Mouse (Mus musculus) duodenum, adult 2 months (tissue): ENCODE data around the gene Tspoap1. TPM values are rescaled to one million over a fixed set of nuclear protein-coding genes. Genes with fewer than 3 reads are reported as not detected.

ENCODE experiments used
- polyA plus RNA-seq: library from polyadenylated mRNA; depleted of rRNA; stranded (reverse); fragments of >200 nt; gene quantifications from 2 replicates; pipeline ENCODE4 v1.2.3, GENCODE M21; 2012; ENCODE audit warnings: low replicate concordance; rRNA removed

Gene Tspoap1
- 0.78 and 0.87 TPM in 2 replicates for polyA plus RNA-seq

DNA sequence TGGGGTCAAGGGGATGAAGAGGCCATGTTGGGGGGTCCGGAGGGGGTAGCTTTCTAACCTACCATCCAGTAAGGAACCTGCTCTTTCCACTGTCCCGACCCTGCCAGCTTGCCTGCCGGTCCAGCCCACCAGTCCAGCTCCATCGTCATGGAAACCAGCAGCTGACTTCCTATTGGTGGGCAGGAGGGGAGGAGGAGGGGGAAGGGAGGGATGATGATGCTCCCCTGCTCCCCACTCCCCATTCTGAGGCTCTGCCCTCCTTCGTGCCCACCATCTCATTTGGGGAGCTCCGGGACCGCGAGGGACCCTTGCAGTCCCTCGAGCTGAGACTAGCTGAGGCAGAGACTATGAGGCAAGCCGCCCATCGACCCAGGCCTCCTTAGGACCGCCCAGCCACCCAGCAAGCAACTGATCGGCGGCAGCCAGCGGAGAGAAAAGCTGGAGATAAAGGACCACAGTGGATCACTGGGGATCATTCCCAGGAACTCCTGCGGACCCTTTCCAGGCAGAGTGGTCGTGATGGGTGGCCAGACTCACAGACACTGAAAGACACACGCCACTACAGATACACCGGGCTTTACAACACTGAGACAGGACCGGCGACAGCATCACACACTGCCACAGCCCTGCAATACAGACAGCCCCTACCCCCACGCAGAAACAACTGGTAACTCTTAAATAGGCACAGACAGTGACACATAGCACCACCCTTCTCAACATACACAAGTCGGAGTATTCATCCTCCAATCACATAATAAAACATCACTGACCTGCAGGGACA lies at the start of gene Tspoap1:
TSS of gene Tspoap1 (plus strand) at position 241 of the 781 bp plus-strand sequence.

GRCm38 (mm10) chr11:87737175-87737740 lies 23.1 kb upstream of the Tspoap1 start, which contains the start of gene Supt4a:
Supt4a (plus strand) TSS chr11:87737552.

GRCm38 (mm10) chr11:87793460-87793859 lies 33.1 kb downstream of the Tspoap1 start, which contains the start of gene Mpo:
Mpo (plus strand) TSS chr11:87793581.

DNA sequence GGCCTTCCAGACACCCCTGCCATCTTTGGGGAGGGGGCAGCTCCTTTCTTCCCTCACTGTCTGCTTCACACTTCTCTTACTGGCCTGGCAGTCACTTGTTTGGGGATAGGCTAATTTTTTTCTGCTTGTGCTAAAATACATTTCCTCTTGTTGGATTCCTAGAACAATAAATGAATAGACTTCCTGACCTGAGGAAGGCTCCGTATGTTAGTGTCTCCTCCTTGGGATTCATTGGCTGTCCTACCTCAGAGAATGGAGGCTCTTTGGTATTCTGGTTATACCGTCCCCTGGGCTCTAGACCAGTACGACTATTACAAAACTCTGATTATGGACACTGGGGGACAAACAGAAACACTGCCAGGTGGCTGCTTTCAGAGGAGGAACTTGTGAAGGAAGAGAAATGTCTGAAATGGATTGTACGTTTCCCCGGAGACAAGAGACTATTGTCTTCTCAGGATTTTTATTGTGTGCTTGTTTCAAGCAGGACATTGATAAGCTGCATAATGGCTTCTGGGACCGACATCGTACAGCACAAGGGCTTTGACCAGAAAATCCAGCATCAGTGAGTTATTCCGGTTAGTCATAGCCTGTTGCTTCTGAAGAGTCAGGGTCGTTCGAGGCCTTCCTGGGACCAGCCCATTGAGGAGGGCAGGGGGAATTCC lies 68.0 kb downstream of the Tspoap1 start, which contains the start of gene Lpo:
TSS of gene Lpo (minus strand) at position 51 of the 662 bp plus-strand sequence.

Other genes with a start within 250 kb of the Tspoap1 start
- gene Gm11492, start 193.9 kb upstream of the Tspoap1 start, polyA plus RNA-seq, result not detected in 2 replicates
- gene Sept4, start 191.6 kb upstream of the Tspoap1 start, polyA plus RNA-seq, result 12.4 and 12.5 TPM in 2 replicates
- gene Mtmr4, start 168.4 kb upstream of the Tspoap1 start, polyA plus RNA-seq, result 24.7 and 34.8 TPM in 2 replicates
- 0.11 and 0.15 TPM in 2 replicates for gene Hsf5, start 143.4 kb upstream of the Tspoap1 start, polyA plus RNA-seq
- gene Rnf43, start 97.8 kb upstream of the Tspoap1 start, polyA plus RNA-seq, result 16.6 and 48.5 TPM in 2 replicates
- gene Supt4a, start 23.0 kb upstream of the Tspoap1 start, polyA plus RNA-seq, result 15.9 and 24.2 TPM in 2 replicates
- 0.04 TPM in 2 replicates for gene Mpo, start 33.0 kb downstream of the Tspoap1 start, polyA plus RNA-seq
- 0.06 and 1.3 TPM in 2 replicates for gene Lpo, start 67.7 kb downstream of the Tspoap1 start, polyA plus RNA-seq
- 4.1 and 6.1 TPM in 2 replicates for gene Mks1, start 92.7 kb downstream of the Tspoap1 start, polyA plus RNA-seq
- not detected in 2 replicates for gene Epx, start 115.0 kb downstream of the Tspoap1 start, polyA plus RNA-seq
- not detected in 2 replicates for gene Olfr462, start 131.7 kb downstream of the Tspoap1 start, polyA plus RNA-seq
- gene Olfr463, start 136.8 kb downstream of the Tspoap1 start, polyA plus RNA-seq, result not detected in 2 replicates
- gene Olfr464, start 160.4 kb downstream of the Tspoap1 start, polyA plus RNA-seq, result not detected in 2 replicates
- gene Dynll2, start 227.0 kb downstream of the Tspoap1 start, polyA plus RNA-seq, result 84.7 and 172 TPM in 2 replicates